Mouse (Mus musculus): ENCODE data around the gene Hexb. TPM values are rescaled to one million over a fixed set of nuclear protein-coding genes. Genes with fewer than 3 reads are reported as not detected.
"Not testable (repeated sequence)": the region's sequence is repeated elsewhere in the genome, so short reads cannot be mapped to it uniquely, and the experiment has no call there.

The Hexb gene
- polyA plus RNA-seq, 1 experiment: 180 TPM

GRCm38 (mm10) chr13:97178943-97179342, 19.2 kb downstream of the Hexb start:
- Histone ChIP-seq H3K27me3 (ENCODE audit: control insufficient read depth, insufficient read depth, low read length) (no peaks in the 10 kb centered on the region), H3K4me3 (ENCODE audit: control insufficient read depth, insufficient read depth, low read length) (no peak overlapping the region), H3K27ac (ENCODE audit: control insufficient read depth, insufficient read depth, low read length) (no peak overlapping the region), H3K4me1 (replicated peaks; ENCODE audit: control insufficient read depth, insufficient read depth, low read length) (no peaks in the 10 kb centered on the region), H3K36me3 (ENCODE audit: control insufficient read depth, insufficient read depth, low read length) (peaks cover 60% of the 10 kb centered on the region)
- DNase-seq: no peak
- TF ChIP-seq POLR2A (IDR thresholded peaks at IDR 0.05; ENCODE audit: control insufficient read depth, extremely low read depth, insufficient read depth, low read length, poor library complexity) (no peak), CTCF (IDR thresholded peaks at IDR 0.05; ENCODE audit: borderline replicate concordance, control insufficient read depth, extremely low read depth, insufficient read depth, low read length, poor library complexity) (no peak)
- 96% methylated on average over 7 of the region's 7 CpGs for WGBS

GRCm38 (mm10) chr13:97176731-97177130, 21.4 kb downstream of the Hexb start:
- Histone ChIP-seq H3K4me1 (replicated peaks; ENCODE audit: control insufficient read depth, insufficient read depth, low read length) (no peaks in the 10 kb centered on the region), H3K27me3 (ENCODE audit: control insufficient read depth, insufficient read depth, low read length) (no peaks in the 10 kb centered on the region), H3K36me3 (ENCODE audit: control insufficient read depth, insufficient read depth, low read length) (peaks cover 67% of the 10 kb centered on the region), H3K4me3 (ENCODE audit: control insufficient read depth, insufficient read depth, low read length) (no peak overlapping the region), H3K27ac (ENCODE audit: control insufficient read depth, insufficient read depth, low read length) (no peak overlapping the region)
- 90% methylated on average over 5 of the region's 5 CpGs for WGBS
- TF ChIP-seq CTCF (IDR thresholded peaks at IDR 0.05; ENCODE audit: borderline replicate concordance, control insufficient read depth, extremely low read depth, insufficient read depth, low read length, poor library complexity) (no peak), POLR2A (IDR thresholded peaks at IDR 0.05; ENCODE audit: control insufficient read depth, extremely low read depth, insufficient read depth, low read length, poor library complexity) (no peak)
- no peak for DNase-seq

- DNase-seq: no peak
- no peak overlapping the region for H3K4me3 ChIP-seq (ENCODE audit: control insufficient read depth, insufficient read depth, low read length)
- no peaks in the 10 kb centered on the region for H3K27me3 ChIP-seq (ENCODE audit: control insufficient read depth, insufficient read depth, low read length)
- H3K27ac ChIP-seq (ENCODE audit: control insufficient read depth, insufficient read depth, low read length): no peak overlapping the region
- H3K4me1 ChIP-seq (replicated peaks; ENCODE audit: control insufficient read depth, insufficient read depth, low read length): no peaks in the 10 kb centered on the region
- peaks cover 67% of the 10 kb centered on the region for H3K36me3 ChIP-seq (ENCODE audit: control insufficient read depth, insufficient read depth, low read length)
- 91% methylated on average over 10 of the region's 10 CpGs for whole genome bisulfite sequencing
- TF ChIP-seq POLR2A (IDR thresholded peaks at IDR 0.05; ENCODE audit: control insufficient read depth, extremely low read depth, insufficient read depth, low read length, poor library complexity): no peak
- TF ChIP-seq CTCF (IDR thresholded peaks at IDR 0.05; ENCODE audit: borderline replicate concordance, control insufficient read depth, extremely low read depth, insufficient read depth, low read length, poor library complexity): no peak
These were observed 22.5 kb downstream of the Hexb start for GRCm38 (mm10) chr13:97175520-97176264.

- Histone ChIP-seq H3K27ac (ENCODE audit: control insufficient read depth, insufficient read depth, low read length) (no peak overlapping the region), H3K4me3 (ENCODE audit: control insufficient read depth, insufficient read depth, low read length) (no peak overlapping the region), H3K4me1 (replicated peaks; ENCODE audit: control insufficient read depth, insufficient read depth, low read length) (no peaks in the 10 kb centered on the region), H3K27me3 (ENCODE audit: control insufficient read depth, insufficient read depth, low read length) (no peaks in the 10 kb centered on the region), H3K36me3 (ENCODE audit: control insufficient read depth, insufficient read depth, low read length) (peaks cover 30% of the 10 kb centered on the region)
- DNase-seq: peak; percentile 53
- 61% methylated on average over 4 of the region's 4 CpGs for WGBS
- TF ChIP-seq CTCF (IDR thresholded peaks at IDR 0.05; ENCODE audit: borderline replicate concordance, control insufficient read depth, extremely low read depth, insufficient read depth, low read length, poor library complexity) (no peak), POLR2A (IDR thresholded peaks at IDR 0.05; ENCODE audit: control insufficient read depth, extremely low read depth, insufficient read depth, low read length, poor library complexity) (no peak)
These were observed 52.3 kb downstream of the Hexb start for GRCm38 (mm10) chr13:97145834-97146233.

GRCm38 (mm10) chr13:97142321-97142720, 55.8 kb downstream of the Hexb start:
- WGBS: 95% methylated on average over 7 of the region's 7 CpGs
- H3K4me3 ChIP-seq (ENCODE audit: control insufficient read depth, insufficient read depth, low read length): no peak overlapping the region
- no peak for TF ChIP-seq POLR2A (IDR thresholded peaks at IDR 0.05; ENCODE audit: control insufficient read depth, extremely low read depth, insufficient read depth, low read length, poor library complexity)
- no peak for TF ChIP-seq CTCF (IDR thresholded peaks at IDR 0.05; ENCODE audit: borderline replicate concordance, control insufficient read depth, extremely low read depth, insufficient read depth, low read length, poor library complexity)
- H3K27ac ChIP-seq (ENCODE audit: control insufficient read depth, insufficient read depth, low read length): no peak overlapping the region
- no peaks in the 10 kb centered on the region for H3K27me3 ChIP-seq (ENCODE audit: control insufficient read depth, insufficient read depth, low read length)
- H3K36me3 ChIP-seq (ENCODE audit: control insufficient read depth, insufficient read depth, low read length): peaks cover 20% of the 10 kb centered on the region
- H3K4me1 ChIP-seq (replicated peaks; ENCODE audit: control insufficient read depth, insufficient read depth, low read length): peaks cover 3% of the 10 kb centered on the region; the same call in 1 of the 2 replicates
- no peak for DNase-seq

- not testable (repeated sequence) for H3K4me1 ChIP-seq (replicated peaks; ENCODE audit: control insufficient read depth, insufficient read depth, low read length); H3K27ac ChIP-seq (ENCODE audit: control insufficient read depth, insufficient read depth, low read length); DNase-seq; H3K27me3 ChIP-seq (ENCODE audit: control insufficient read depth, insufficient read depth, low read length)
- peaks cover 25% of the 10 kb centered on the region for H3K36me3 ChIP-seq (ENCODE audit: control insufficient read depth, insufficient read depth, low read length)
- H3K4me3 ChIP-seq (ENCODE audit: control insufficient read depth, insufficient read depth, low read length): peak overlapping the region; percentile 98; the same call in 1 of the 2 replicates
- 34% methylated on average over 8 of the region's 8 CpGs for WGBS
These were observed 59.7 kb downstream of the Hexb start for GRCm38 (mm10) chr13:97138404-97138931.
